Mouse (Mus musculus) ZHBTc4 (cell line): ENCODE results near the gene Myt1l.
A peak's percentile ranks its signal among the peaks of the same experiment; 100 is the strongest.

Experiments used
- DNase-seq: peaks from one replicate; pipeline ENCODE4 v3.0.0-alpha.2; 2011; ENCODE audit warnings: low read depth, low spot score

Gene Myt1l

DNA sequence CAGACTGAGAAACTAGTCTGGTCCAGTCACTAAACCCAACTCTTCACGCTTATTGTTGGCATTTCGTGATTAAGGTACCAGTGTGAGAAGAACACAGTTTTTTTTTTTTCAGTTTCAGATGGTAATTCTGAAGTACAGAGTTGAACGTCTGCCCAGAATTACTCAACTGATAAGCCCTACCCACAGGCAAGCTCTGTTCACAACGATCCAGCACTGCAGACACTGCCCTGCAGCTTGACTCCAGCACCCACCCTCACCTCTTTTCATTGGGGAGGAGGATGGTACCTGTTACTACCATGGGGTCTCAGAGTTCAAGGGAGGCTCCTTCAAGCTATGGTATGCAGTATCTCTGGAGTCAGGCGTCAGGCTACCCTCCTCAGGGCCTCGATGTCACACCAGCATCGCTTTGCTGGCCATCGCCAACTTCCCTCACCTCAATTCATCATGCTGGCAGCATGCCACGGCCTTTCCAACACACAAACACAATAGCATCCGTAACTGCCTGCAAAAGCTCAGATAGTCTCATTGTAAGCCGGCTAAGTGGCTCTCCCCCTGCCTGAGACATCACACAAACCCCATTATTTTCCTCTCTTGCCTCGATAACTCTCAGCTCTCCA is 281.5 kb downstream of the Myt1l start:
- no peak for DNase-seq

DNA sequence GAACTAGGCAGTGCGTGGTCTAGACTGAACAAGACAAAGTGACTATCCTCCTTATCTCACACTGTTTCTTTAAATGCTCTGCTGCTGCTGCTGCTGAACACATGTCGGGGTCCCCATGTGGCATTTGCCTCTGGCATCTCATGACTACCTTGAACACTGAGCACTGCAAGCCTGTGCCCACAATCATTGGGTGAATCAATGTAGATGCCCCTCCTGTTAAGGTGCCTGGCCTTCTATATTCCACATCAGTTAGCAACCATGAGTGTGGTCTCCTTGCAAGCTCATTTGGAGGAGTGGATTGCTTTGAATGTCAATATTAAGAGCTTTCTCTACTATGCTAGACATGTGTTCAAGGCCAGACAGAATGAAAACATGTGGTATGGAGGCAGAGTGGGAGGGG is 287.3 kb downstream of the Myt1l start:
- DNase-seq, result no peak

DNA sequence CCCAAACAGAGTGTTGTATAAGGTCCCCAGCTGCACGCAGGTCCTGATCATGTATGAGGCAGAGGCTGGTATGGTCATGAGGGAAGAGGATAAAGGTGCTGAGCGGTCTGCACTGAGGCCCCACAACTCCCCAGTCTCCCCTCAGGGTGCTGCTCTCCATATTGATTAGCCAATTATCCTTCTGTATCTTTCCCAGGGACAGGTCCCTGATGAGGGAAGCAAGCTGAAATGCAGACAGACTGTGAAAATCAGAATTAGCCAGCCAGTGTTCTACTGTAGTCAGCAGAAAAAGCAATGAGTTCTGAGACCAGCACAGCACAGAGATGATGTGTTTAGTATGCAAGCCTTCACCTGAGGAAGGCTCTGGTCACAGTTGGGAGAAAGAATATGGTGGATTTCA is 287.9 kb downstream of the Myt1l start:
- no peak for DNase-seq

DNA sequence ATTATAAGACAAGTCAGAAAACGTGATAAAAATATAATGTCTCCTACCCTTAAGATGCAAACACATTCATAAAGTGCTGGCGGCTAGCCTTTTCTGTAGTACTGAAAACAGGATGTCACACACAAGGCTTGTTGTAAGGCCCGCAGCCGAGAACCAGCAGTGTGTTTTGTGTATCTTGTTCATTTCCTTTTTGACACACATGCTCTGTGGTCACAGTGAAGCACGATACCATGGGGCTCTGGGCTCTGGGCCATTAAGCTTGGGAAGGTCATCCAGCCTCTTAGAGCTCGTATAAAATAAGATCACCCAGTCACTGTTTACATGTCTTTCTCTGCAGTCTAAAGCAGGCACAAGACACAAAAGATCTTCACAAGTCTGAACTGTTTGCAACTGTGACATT is 288.6 kb downstream of the Myt1l start:
- DNase-seq, result no peak

DNA sequence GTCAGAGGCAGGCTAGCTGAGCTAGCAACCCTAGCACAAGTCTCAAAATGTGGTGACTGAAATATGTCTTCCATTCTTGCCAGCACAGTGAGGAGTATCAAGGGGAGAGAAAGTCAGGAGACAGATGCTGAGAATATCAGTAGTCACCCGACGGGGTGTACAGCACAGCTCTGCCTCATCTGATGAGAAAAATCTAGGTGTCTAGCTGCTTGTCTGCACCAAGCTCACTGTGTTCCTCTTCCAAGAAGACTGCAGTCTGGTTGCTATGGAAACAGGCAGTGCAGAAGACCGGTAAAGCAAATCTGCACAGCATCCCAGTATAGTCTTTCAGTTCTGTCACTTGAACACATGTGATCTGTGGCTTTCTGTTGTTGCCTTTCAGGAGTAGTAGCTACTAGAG is 294.0 kb downstream of the Myt1l start:
- DNase-seq, result peak; percentile 13

DNA sequence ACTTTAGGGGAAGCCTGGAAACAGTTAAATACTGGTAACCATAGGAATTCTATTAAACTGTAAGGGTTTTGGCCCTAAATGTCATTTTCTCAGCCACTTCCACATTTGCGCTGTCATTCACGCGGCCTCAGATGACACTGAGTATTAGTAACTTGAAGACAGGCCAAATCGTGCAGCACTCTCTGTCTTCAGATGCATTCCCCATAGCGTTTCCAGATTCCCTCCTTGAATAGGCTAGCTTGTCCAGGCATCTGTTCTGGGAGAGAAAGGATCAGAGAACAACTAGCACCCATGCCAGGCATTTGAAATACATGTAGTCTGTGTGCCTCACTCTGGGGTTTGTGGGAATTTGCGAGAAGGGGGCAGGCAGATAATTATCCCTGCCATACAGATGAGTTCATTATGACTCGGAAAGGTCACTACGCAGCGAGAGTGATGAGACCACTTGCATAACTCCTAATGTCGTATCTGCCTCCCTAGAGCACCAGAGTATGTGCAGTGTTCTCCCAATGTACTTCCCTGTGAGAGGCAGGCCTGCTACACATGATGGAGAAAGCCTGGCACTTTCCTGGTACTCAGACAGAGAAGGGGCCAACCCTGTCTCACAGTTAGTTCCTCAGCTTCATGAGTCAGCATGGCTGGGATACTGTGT is 295.7 kb downstream of the Myt1l start:
- DNase-seq, result no peak

DNA sequence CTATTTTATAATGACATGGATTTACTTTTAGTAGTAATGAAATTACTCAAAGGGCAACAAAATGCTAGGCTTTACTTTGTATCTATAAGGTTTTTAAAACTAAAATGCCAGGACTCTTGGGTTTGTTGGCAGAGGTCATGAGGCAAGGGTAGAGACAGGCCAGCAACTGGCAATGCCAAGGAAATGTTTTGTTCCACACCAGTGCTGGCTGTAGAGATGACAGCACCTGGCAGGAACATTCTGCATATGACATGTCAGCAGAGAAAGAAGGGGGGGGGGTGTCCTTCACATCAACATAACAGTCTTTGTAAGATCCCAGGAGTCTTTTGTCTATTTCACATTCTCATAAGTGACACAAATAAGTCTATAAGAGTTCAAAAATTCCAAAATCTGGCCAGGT is 302.4 kb downstream of the Myt1l start:
- DNase-seq, result no peak

DNA sequence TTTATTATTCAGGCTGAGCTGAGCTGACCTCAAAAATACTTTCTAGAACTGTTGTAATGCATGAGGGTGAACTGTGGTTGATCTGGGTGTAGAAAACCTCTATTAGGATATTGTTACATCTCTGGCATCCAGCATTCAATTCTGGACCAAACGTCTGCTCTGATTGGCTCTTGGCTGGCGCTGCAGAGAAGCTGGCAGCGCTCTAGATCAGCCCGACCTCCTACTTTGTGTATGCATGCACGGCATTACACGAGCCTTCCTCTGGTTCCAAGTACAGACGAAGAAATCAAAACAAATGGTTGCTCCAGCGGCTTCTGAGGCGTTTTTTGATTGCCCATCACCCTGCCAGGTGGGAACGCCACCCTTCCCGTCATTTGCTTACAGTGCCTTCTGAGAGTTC is 303.2 kb downstream of the Myt1l start:
- no peak for DNase-seq

DNA sequence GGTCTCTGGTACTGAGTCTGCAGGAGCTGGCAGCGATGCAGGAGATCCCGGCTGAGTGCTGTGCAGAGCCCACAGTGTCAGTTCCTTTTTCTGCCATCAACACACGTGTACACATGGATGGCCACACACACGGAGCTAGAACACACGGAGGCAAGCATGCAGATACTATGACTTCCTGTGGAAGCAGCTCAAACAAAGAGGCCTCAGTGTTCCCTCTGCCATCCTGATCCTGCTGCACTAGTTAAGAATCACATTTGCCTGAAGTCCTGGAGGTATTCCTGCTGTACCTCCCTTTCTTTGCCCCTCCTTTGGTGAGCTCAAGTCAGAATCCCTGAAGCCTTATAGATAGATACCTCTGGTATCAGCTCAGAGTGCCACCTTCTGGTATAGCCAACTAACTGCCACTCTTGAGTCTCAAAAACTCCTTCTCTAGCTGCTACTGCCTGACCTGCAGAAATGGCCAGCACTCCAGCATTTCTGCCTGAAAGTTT is 309.2 kb downstream of the Myt1l start:
- DNase-seq, result peak; percentile 26

DNA sequence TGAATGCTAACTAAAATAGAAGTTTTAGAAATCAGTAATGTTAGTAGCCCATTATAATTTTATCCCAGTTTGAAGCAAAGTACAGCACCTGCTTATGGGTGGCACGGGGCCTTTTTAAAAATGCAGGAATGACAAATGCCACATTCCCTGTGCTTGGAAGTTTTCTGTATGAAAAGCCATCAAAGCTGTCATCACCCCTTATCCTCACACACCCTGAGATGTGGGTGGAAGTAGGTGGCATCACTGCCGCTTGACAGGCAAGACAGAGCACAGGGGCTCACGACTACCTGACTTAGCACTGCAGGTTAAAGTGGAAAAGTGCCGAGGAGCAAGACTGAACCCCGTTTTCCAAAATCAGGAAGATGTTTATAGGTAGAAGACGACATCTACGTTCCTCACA is 310.2 kb downstream of the Myt1l start:
- no peak for DNase-seq

DNA sequence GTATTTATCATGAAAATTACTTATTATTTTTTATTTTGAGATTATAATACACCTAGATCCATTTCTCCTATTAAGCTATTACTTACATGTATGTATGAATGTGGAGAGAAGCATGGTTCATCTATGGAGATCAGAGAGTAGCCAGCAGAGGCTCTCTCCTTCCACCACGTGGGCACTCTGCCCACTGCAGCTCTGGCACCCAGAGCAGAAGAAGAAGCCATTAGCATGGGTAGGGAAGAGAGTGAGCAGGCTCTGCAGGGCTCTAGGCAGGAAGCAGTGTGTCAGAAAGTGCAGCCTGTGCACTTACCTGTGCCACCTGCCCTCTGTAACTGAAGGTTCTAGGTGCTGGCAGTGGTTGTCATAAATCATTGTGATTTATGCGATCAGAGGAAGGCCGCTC is 321.8 kb downstream of the Myt1l start:
- no peak for DNase-seq

DNA sequence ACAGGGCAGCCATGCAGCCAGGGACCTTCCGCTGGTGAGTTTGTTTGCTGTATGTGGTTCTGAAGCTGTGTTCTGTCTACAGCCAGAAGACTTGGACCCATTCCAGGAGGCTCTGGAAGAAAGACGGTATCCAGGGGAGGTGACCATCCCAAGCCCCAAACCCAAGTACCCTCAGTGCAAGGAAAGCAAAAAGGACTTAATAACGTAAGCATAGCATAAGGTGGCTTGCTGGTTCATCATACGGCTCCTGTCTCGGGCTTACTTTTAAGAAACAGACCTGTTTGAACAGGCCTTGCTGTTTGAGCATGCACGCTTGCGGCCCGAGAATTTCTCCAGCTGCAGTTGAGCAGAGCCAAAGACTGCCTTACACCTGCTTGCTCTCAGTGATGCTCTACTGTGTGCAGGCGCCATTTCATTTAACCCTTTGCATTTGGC is 326.0 kb downstream of the Myt1l start:
- DNase-seq, result no peak

DNA sequence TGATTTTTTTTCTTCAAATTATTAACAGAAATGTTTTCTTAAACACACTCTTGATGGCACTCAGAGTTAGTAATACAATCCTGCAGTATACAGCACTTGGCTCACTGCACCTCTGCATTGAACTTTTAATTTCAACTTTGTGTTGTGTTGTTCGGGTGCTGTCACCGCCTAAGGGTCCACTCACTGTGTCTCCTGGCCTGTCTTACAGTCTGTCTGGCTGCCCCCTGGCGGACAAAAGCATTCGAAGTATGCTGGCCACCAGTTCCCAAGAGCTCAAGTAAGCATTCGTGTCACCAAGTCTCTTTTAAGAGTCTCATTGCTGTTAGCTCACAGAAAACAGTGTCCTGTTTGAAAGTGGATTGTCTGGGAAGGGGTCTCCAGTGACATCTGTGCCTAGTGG is 326.8 kb downstream of the Myt1l start:
- peak; percentile 58 for DNase-seq

DNA sequence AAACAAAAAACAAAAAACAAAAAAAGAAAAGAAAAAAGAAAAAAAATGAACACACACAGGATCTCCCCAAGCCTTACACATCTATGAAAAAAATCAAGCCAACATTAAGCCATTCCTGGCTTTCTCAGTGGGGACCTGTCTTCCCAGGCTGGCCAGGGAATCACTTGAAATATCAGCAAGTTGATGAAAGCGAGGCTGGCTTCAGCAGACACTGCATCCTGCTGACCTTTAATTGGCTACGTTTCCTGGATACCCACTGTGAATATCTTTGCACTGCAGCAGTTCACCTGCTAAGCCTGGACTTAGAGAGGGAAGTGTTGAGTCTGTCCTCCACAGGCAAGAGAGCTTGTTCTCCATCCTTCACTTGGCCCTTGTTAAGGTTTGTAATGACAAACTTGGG is 332.8 kb downstream of the Myt1l start:
- DNase-seq, result no peak

DNA sequence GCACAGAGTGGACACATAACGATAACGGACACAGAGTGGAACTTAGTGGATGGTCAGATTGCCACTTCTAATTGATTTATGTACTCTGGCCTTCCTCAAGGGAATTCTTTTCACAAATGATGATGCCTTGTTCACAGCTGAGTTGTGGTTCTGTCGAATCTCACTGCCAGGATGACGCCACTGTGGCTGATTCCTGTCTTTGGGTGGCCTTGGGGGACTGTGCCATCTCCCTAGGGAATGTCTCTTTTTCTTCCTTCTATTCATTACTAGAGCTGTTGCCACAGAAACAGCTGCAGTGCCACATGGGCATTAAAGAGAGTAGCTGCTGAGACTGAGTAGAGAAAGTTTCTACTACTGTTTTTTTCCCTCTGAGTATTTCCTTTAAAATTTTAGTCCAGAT is 340.1 kb downstream of the Myt1l start:
- DNase-seq, result no peak

DNA sequence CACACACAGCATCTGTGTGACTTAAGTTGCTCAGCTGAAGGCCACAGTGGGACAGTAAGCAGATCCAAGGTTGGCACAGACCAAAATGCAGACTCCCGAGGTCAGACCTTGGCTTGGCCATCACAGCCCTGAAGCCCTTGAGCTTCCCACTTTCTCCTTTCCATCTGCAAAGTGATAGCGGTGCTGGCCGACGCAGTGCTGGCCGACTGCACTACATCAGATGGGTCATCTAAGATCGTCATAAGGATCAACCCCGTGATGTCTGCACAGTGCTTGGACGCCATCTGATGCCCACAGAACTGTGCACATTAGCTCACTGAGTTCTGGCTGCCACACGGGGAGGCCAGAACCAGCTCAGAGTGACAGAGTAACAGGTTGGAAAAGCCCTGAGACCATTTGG is 340.6 kb downstream of the Myt1l start:
- no peak for DNase-seq

DNA sequence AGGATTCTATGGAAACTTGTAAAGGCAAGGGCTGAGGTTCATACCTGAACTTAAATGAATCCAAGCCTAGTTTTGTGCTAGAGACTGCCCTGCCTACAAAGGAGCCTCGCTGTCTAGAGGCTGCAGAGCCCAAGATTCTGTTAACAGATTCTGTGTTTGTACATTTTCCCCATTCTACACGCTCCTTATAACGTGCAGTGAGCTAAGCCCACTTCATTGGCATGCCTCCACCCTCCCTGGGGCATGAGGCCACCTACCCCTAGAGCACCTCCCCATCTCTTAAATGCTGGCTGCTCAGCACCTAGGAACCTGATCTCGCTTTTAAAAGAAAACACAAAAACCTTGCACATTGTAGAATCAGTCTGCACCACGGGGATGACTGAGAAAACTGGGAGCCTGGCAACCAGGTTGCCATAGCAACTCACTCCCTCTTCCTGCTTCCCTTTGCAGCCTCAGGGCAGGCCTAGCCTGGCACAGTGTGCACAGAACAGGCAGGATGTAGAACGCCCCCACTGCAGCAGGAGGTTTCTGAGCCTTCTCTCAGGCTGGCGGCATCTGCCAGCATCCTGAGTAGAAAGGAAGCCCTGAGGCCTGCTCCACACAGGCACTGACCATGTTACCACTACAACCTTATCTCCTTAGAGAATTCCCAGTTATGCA is 344.1 kb downstream of the Myt1l start:
- no peak for DNase-seq

DNA sequence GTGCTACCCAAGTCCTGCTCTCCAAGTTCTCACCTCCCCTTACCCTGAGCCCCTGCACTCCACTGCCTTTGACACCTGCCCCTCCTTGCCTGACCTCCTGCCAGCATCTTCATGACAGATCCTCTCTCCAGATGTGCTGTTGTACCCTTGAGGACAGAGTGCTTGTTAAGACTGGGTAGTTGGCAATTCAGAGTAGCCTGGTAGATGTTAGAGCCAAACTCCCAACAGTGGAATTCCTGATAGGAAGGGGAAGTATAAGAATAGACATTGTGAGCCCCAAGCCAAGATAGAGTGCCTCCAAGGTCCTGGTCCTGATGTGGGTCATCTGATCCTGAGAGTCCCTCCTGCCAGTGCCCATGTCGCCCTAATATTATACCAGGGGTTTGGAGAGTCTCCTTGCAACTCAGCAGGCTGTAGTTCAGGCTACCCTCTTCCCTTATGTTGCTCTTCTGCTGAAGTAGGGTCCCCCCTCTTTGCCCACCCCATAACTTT is 345.1 kb downstream of the Myt1l start:
- no peak for DNase-seq

DNA sequence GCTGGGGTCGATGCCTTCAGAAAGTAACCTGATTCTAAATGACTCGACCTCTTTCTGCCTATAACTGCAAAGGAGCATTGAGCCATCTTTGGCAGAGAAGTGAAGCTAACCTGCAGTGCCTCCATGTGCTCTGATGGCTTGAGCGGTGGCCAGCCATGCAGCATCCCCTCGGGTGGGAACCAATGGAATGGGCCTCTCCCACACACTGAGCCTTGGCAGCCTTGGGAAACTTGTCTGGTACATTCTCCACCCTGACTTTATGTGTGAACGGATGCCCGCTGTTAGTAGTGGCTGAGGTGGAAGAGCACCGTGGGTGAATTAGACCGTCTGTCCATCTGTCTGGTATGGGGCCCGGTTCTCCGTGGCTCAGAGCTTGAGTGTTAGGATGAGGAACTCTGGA is 349.8 kb downstream of the Myt1l start:
- DNase-seq, result no peak

DNA sequence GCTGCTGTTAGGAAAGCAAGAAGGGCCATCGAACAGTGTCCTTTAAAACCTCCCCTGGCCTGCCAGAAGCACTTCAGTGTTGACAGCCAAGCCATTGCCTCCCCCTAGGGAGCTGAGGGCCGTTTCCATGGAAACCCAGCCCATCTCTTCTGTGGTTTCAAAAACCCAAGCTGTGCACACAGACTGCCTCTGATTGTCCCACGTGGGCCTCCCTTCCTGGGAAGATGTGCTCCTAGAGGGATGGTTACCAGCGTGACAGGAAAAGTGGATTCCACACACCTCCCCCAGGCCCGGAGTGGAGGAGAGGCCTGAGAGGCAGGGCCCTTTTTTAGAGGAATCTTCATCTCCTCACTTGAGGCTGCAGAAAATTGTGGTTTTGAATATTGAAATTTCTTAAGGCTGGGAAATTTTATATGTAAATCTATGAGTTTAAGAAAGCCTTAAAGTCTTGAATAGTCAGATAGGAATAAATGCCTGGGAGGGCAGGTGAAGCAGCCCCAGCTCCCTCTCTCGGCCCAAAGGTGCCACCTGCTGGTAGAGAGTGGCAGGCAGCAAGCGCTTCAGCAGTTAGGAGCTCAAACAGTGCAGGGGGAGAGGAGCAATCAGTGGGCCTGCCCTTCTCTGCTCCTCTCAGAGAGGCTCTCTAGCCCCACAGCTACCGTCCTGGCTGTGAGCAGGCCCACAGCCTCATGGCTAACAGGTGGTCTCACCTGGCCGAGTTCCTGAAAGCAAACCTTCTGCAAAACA is 354.9 kb downstream of the Myt1l start:
- peak; percentile 71 for DNase-seq

DNA sequence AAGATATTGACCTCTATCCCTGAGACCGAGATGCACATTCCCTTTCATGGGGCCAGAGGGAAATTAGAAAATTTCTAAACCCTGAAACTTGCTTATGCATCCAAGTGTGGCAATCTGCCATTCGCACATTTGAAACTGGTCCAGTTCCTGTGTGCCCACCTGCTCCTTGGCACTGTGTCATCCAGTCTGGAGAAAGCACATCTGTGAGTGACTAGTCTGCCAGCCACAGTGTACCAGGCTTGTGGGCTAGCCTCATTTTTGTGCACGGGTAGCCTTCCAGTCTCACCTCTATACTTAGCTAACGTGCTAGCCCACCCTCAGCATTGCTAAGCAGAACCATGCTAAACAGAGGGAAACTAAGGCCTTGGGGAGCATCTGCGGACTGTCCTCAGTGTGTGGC is 356.2 kb downstream of the Myt1l start:
- no peak for DNase-seq

DNA sequence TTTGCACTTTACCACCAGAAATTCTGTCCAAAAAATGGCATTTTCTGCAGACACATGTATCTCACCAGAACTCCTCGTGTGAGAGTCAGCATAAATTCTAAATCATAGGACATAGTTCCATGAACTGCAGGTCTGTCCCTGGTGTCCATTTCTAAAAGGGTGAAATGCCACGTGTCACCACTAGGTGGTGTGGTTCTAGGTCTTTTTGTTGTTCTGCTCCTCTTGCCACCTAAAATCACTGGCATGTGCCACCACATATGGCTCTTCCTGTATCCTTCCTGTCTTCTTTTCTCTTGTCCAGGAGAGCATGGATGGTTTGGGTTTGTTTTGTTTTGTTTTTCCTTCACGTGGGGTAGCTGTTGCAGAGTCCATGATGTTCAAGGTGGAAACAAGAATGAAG is 366.5 kb downstream of the Myt1l start:
- peak; percentile 50 for DNase-seq
